Mouse (Mus musculus) kidney, embryonic 15.5 days (tissue): Measurements from ENCODE around the gene Otud5. TPM values are rescaled to one million over a fixed set of nuclear protein-coding genes. Genes with fewer than 3 reads are reported as not detected.

Source experiments
- ATAC-seq: fragments of 200-750 bp; cut with Nextera tagmentation; replicated peaks from 2 replicates; pipeline ENCODE4 v1.8.0; 2017; ENCODE audit warnings: moderate TSS enrichment; ENCODE audit not compliant: low FRiP score
- H3K27ac ChIP-seq: fragments of 300-500 bp; sonication (generic); 2 replicates; pipeline ENCODE4 v1.5.1; 2015; ENCODE audit warnings: mild to moderate bottlenecking, inconsistent platforms
- H3K27me3 ChIP-seq: fragments of 300-500 bp; sonication (generic); 2 replicates; pipeline ENCODE4 v1.6.1; 2015; ENCODE audit warnings: inconsistent platforms
- H3K36me3 ChIP-seq: fragments of 300-500 bp; sonication (generic); 2 replicates; pipeline ENCODE4 v1.6.1; 2015; ENCODE audit warnings: inconsistent platforms
- H3K4me1 ChIP-seq: fragments of 300-500 bp; sonication (generic); 2 replicates; pipeline ENCODE4 v1.6.1; 2015; ENCODE audit warnings: inconsistent platforms
- H3K4me2 ChIP-seq: fragments of 300-500 bp; sonication (generic); 2 replicates; pipeline ENCODE4 v1.6.1; 2015; ENCODE audit warnings: moderate library complexity, mild to moderate bottlenecking, inconsistent platforms
- H3K4me3 ChIP-seq: fragments of 300-500 bp; sonication (generic); replicated peaks from 2 replicates; pipeline ENCODE4 v1.5.1; 2015; ENCODE audit warnings: mild to moderate bottlenecking, inconsistent platforms
- H3K9ac ChIP-seq: fragments of 300-500 bp; sonication (generic); 2 replicates; pipeline ENCODE4 v1.6.1; 2015; ENCODE audit warnings: mild to moderate bottlenecking, inconsistent platforms
- H3K9me3 ChIP-seq: fragments of 300-500 bp; sonication (generic); replicated peaks from 2 replicates; pipeline ENCODE4 v1.6.1; 2016; ENCODE audit warnings: inconsistent platforms
- WGBS: fragments of 180-500 bp; shearing (Covaris S2); methylation state at CpG from one replicate; pipeline ENCODE4 v1.1.7; 2015; ENCODE audit warnings: mixed read lengths; 5-methylcytosine and 5-hydroxymethylcytosine counted together
- polyA plus RNA-seq: library from polyadenylated mRNA; unstranded; fragments of >200 nt; fragmentation: Nextera tagmentation; extraction: Ambion mirVana; gene quantifications from 2 replicates; pipeline ENCODE4 v1.2.1, GENCODE M21; 2015

Gene Otud5
- polyA plus RNA-seq, 1 experiment from 2014 or later: 44.8 TPM

DNA sequence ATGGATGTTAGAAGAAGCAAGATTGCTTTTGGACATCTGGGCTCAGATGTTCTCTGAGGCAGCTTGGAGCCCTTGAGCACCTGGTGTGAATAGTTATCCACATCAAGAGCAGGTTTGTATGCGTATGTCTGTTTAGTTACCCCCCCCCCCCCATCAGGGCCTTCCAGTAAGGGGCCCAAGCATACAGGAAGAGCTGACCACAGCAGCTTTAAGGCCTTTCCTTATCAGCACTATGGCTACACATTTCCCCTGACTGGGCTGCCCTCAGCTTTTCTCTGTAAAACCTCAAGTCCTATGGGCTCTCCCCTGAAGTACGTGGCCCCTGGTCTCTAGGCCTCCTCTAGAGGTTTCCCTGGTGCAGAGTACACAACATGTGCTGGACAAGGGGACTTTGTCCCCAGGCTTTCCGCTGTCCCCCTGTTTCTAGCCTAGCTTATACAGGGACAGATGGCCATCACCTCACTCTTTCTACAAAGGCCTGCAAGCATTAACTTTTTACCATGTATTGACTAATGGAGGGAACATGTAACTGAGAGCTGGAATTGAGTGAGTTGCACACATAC is 18.1 kb downstream of the Otud5 start:
- no peak overlapping the region for H3K4me3 ChIP-seq
- no peak overlapping the region for H3K9ac ChIP-seq
- H3K36me3 ChIP-seq: peaks cover 20% of the 10 kb centered on the region
- 70% methylated on average over 3 of the region's 3 CpGs for WGBS
- H3K27me3 ChIP-seq: no peaks in the 10 kb centered on the region
- ATAC-seq: no peak
- no peak overlapping the region for H3K27ac ChIP-seq
- H3K4me1 ChIP-seq: no peaks in the 10 kb centered on the region
- H3K4me2 ChIP-seq: no peak overlapping the region
- no peaks in the 10 kb centered on the region for H3K9me3 ChIP-seq

DNA sequence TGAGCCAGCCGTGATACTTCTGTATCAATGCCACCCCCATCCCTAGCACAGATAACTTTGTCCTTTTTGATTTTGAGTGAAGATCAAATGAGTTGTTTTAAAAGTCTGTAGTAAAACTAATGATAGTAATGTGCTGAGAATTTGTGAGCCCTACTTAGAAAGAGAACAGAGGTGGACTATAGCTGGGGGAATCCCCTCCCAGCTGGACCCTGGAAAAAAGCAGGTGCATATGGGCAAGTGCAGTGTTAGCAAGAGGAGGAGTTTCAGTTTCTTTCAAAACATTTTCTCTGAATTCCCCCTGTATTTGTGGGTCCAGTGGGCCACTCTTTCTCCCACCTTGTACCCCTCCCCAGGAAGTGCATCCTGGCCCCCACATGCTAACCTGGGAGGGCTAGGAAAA is 22.0 kb downstream of the Otud5 start:
- H3K4me3 ChIP-seq: no peak overlapping the region

DNA sequence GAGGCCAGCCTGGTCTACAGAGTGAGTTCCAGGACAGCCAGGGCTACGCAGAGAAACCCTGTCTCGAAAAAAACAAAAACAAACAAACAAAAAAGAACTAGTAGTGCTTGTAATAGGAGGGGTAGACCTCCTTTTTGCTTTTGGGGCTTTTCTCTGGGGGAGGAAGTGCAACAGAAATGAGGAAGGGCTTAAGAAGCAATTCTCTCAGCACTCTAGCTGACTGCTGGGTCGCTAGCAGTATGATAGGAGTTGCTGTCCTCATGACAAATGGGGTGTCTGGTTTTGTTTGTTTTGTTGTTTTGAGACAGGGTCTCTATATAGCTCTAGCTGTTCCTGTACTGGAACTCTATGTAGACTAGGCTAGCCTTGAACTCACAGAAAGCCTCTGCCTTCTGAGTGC is 23.4 kb downstream of the Otud5 start:
- WGBS: 70% methylated on average over 3 of the region's 3 CpGs

More for the DNA sequence above, 22.0 kb downstream of the Otud5 start:
- 87% methylated on average over 1 of the region's 1 CpGs for WGBS
- no peaks in the 10 kb centered on the region for H3K4me1 ChIP-seq
- H3K27me3 ChIP-seq: no peaks in the 10 kb centered on the region
- no peak for ATAC-seq
- H3K36me3 ChIP-seq: peaks cover 21% of the 10 kb centered on the region
- H3K9me3 ChIP-seq: no peaks in the 10 kb centered on the region
- H3K27ac ChIP-seq: no peak overlapping the region
- no peak overlapping the region for H3K9ac ChIP-seq
- H3K4me2 ChIP-seq: no peak overlapping the region

DNA sequence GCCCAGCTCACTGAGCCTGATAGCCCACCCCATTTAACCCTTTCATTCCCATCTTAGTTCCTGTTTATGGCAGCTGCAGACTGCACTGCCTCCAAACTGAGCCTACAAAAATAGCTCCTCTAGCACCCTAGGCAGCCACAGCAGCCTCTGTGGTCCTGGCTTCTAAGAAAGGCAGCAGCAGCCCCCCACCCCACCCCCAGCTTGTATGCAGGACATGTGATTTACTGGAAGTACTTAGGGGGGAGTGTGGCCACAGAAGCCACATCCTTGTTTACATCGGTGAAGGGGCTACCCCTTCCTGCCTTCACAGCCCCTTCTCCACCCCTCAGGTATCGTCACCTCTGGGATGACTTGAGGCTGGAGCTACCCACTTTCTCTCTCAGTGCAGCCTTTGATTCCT is 24.2 kb downstream of the Otud5 start:
- 76% methylated on average over 2 of the region's 2 CpGs for WGBS
- no peak for ATAC-seq
- peaks cover 15% of the 10 kb centered on the region for H3K36me3 ChIP-seq
- no peaks in the 10 kb centered on the region for H3K4me1 ChIP-seq
- no peak overlapping the region for H3K9ac ChIP-seq
- no peak overlapping the region for H3K4me3 ChIP-seq
- H3K27ac ChIP-seq: no peak overlapping the region
- no peak overlapping the region for H3K4me2 ChIP-seq
- no peaks in the 10 kb centered on the region for H3K9me3 ChIP-seq
- H3K27me3 ChIP-seq: no peaks in the 10 kb centered on the region

More for the DNA sequence above, 23.4 kb downstream of the Otud5 start:
- H3K27me3 ChIP-seq: no peaks in the 10 kb centered on the region
- no peak overlapping the region for H3K4me3 ChIP-seq
- ATAC-seq: no peak
- no peaks in the 10 kb centered on the region for H3K4me1 ChIP-seq
- no peak overlapping the region for H3K9ac ChIP-seq
- H3K4me2 ChIP-seq: no peak overlapping the region
- H3K27ac ChIP-seq: no peak overlapping the region
- H3K36me3 ChIP-seq: peaks cover 18% of the 10 kb centered on the region
- H3K9me3 ChIP-seq: no peaks in the 10 kb centered on the region

DNA sequence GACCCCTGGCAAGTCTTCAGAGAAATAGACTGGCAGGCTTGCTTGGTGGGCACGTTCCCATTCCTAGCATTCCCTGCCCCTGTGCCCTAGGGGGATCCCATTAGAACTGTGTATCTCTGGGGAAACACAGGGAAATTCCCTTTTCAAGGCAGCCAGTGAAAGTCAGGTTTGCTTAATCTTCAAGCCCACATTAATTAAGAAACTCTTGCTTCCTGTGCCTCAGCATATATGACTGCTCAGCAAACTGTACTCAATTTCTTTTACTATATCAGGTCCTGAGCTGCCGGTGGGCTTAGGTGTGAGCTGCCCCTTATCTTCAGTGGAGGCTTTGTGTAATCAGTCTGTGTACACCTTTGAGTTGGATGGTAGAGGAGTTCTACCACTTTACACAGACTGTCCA is 24.6 kb downstream of the Otud5 start:
- H3K4me1 ChIP-seq: no peaks in the 10 kb centered on the region
- no peak overlapping the region for H3K9ac ChIP-seq
- H3K36me3 ChIP-seq: peaks cover 15% of the 10 kb centered on the region
- no peak for ATAC-seq
- no peaks in the 10 kb centered on the region for H3K9me3 ChIP-seq
- no peak overlapping the region for H3K4me2 ChIP-seq
- no peak overlapping the region for H3K4me3 ChIP-seq
- WGBS: 75% methylated on average over 2 of the region's 2 CpGs
- H3K27me3 ChIP-seq: no peaks in the 10 kb centered on the region
- no peak overlapping the region for H3K27ac ChIP-seq

DNA sequence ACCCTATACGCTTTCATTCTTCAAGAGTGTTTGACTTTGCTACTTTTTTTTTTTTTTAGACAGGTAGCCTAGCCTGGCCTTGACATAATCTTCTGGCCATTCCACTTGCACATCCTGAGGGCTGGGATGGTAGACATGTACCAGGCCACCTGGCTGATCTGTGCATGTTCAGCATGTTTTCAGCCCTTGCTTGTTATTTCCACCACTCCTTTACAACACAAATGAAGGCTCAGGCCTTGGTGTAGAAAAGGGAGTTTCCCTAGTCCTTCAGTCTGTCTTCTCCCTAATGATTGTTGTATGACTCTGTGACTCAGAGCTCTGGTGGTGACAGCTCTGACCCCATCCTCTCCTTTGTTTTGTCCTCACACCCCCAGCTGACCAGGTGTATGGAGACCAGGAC is 26.0 kb downstream of the Otud5 start:
- H3K27ac ChIP-seq: no peak overlapping the region
- no peak for ATAC-seq
- WGBS: 83% methylated on average over 1 of the region's 1 CpGs
- no peak overlapping the region for H3K9ac ChIP-seq
- no peak overlapping the region for H3K4me2 ChIP-seq
- H3K36me3 ChIP-seq: peaks cover 27% of the 10 kb centered on the region
- no peaks in the 10 kb centered on the region for H3K9me3 ChIP-seq
- H3K4me1 ChIP-seq: no peaks in the 10 kb centered on the region
- no peaks in the 10 kb centered on the region for H3K27me3 ChIP-seq
- no peak overlapping the region for H3K4me3 ChIP-seq

DNA sequence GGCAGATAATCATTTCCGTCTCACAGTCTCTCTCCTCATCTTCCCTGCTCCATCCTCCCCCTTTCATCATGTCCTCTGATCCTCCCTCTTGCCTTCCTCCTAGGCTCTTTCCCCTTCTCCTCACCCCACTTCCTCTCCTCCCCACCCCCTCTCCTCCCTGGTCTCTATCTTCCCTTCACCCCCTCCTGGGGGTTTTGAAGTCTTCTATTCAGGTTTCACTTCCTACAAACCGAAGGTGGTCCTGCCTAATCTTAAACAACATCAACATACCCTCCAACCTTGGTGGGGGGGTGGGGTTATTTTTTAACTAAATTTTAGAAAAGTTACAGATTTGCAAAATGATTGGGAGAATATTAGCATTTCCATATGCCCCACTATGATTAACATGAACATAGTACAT is 27.3 kb downstream of the Otud5 start:
- H3K36me3 ChIP-seq: peaks cover 39% of the 10 kb centered on the region
- no peak overlapping the region for H3K9ac ChIP-seq
- no peaks in the 10 kb centered on the region for H3K9me3 ChIP-seq
- no peak for ATAC-seq
- 70% methylated on average over 2 of the region's 2 CpGs for WGBS
- no peak overlapping the region for H3K4me2 ChIP-seq
- H3K4me3 ChIP-seq: no peak overlapping the region
- H3K27ac ChIP-seq: no peak overlapping the region
- H3K27me3 ChIP-seq: no peaks in the 10 kb centered on the region
- no peaks in the 10 kb centered on the region for H3K4me1 ChIP-seq

DNA sequence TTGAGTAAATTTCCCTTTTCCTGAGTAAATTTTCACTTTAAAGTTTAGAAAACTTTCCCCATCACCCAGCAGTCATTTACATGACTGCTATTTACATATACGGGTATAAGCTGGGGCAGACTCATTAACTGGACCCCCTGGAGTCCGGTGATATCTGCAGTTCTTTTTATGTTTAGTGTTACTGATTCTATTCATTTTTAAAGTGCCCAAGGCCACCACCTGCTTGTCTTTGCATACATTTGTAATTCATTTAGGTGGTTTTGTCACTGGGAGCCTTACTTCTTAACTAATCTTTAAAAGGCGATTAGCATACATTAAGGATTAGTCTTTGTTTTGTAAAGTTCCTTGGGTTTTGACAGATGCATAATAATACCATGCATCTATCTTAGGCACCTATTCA is 28.7 kb downstream of the Otud5 start:
- Histone ChIP-seq H3K36me3 (peaks cover 52% of the 10 kb centered on the region), H3K27me3 (no peaks in the 10 kb centered on the region), H3K4me2 (no peak overlapping the region), H3K27ac (no peak overlapping the region), H3K9me3 (no peaks in the 10 kb centered on the region), H3K4me1 (no peaks in the 10 kb centered on the region), H3K9ac (no peak overlapping the region), H3K4me3 (no peak overlapping the region)
- 45% methylated on average over 3 of the region's 3 CpGs for WGBS
- no peak for ATAC-seq

DNA sequence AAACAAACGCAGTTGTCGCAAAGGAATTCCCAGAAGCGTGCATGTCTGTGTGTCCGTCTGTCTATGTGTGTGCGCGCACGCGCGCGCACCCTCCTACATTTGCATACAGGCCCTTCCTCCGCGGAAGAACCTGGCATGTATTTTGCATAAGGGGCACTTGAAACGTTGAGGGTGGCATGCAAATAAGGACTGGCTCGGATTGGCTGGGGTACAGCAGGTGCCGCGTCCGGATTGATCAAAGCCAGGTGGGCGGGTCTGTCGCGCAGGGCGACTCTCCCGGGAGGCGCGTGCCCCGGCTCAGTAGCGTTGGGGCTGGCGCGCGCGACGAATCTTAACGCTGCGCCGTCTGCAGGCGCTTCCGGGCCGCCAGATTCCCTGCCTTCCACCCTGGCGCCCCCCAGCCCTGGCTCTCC is 36.8 kb downstream of the Otud5 start, which contains the start of gene Pim2:
Pim2 (plus strand) TSS at position 256 of the 413 bp plus-strand sequence.
- no peaks in the 10 kb centered on the region for H3K9me3 ChIP-seq
- H3K4me3 ChIP-seq: peak within 1 kb of the TSS; percentile 51
- H3K27ac ChIP-seq: no peak within 1 kb of the TSS
- WGBS: 16% methylated on average over 30 of the region's 38 CpGs
- H3K9ac ChIP-seq: peak within 1 kb of the TSS; percentile 49; the same call in 1 of the 2 replicates
- peaks cover 11% of the 10 kb centered on the region; the same call in 1 of the 2 replicates for H3K4me1 ChIP-seq
- peak; percentile 95 for ATAC-seq
- no peaks in the 10 kb centered on the region for H3K27me3 ChIP-seq
- peak within 1 kb of the TSS; percentile 85 for H3K4me2 ChIP-seq
- H3K36me3 ChIP-seq: peaks cover 16% of the 10 kb centered on the region

DNA sequence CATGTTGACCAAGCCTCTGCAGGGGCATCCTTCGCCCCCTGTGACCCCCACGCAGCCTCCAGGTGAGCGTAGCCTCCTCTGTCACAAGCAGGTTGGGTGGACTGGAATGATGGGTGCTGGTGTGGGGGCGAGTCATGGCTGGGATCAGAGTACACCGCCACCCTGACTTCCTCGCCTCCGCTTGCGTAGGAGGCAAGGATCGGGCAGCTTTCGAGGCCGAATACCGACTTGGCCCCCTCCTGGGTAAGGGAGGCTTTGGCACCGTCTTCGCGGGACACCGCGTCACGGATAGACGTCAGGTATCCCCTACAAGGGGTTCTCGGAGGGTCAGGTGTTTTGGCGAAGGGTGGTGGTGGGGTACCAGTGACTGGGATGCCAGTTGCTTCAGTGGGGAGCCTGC is 37.3 kb downstream of the Otud5 start:
- peak overlapping the region; percentile 85 for H3K4me2 ChIP-seq
- no peaks in the 10 kb centered on the region for H3K27me3 ChIP-seq
- peak overlapping the region; percentile 49; the same call in 1 of the 2 replicates for H3K9ac ChIP-seq
- H3K4me1 ChIP-seq: peaks cover 11% of the 10 kb centered on the region; the same call in 1 of the 2 replicates
- H3K27ac ChIP-seq: no peak overlapping the region
- peak; percentile 41 for ATAC-seq
- peaks cover 12% of the 10 kb centered on the region; the same call in 1 of the 2 replicates for H3K36me3 ChIP-seq
- WGBS: 18% methylated on average over 21 of the region's 21 CpGs
- H3K9me3 ChIP-seq: no peaks in the 10 kb centered on the region
- peak overlapping the region; percentile 51 for H3K4me3 ChIP-seq

DNA sequence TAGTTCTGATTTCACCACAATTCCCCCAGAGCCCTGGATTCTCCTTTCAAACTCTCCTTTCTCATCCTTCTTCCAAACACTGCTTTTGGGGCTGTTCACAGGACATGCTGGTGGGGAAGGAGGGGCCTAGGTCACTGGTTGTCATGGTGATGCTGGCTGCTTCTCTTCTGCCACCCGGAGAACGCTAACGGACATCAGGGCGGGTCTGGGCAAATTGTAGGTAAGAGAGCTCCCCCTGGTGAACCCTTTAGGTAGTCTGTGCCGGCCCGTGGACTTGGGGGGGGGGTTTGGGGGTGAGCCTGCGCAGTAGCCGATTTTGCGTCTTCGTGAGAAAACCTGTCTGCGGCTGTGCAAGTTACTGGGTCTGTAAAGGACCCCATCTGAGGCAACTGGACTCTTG is 38.7 kb downstream of the Otud5 start:
- Histone ChIP-seq H3K27me3 (no peaks in the 10 kb centered on the region), H3K36me3 (no peaks in the 10 kb centered on the region), H3K4me3 (peak overlapping the region; percentile 14; the same call in 1 of the 2 replicates), H3K9me3 (no peaks in the 10 kb centered on the region), H3K27ac (no peak overlapping the region), H3K4me1 (peaks cover 14% of the 10 kb centered on the region; the same call in 1 of the 2 replicates), H3K9ac (no peak overlapping the region), H3K4me2 (peak overlapping the region; percentile 85)
- 16% methylated on average over 11 of the region's 11 CpGs for WGBS
- peak; percentile 34; the same call in 1 of the 2 replicates for ATAC-seq

DNA sequence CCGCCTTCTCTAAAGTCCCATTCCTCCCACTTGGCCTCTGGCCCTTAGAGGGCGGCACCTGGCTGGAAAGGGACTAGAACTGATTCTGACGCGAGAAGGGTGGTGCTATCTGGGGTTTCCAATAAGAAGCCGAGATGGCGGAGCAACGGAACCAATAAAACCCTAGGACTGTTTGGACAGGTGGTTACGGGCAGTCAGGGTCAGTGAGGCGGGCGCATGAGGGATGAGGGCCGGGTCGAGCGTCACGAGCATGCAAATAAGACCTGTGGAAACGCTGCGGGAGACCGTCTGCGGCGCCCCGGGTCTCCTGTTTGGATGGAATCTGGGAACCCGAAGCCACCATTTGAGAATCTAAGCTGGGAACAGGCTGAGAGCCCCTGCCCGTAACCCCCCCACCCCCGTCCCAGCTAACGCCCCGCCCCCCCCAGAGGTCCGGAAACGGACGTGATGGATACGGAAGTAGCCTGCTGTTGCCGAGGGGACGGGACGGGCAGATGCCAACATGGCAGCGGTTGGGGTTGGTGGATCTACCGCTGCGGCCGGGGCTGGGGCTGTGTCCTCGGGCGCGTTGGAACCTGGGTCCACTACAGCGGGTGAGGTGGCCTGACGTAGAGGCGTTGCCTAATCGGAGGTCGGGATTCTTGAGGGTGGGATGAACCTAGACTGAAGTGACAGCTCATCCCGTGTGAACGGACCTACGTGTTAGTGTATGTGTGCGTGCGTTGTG is 42.8 kb downstream of the Otud5 start, which contains the start of gene Slc35a2:
Slc35a2 (plus strand) TSS at position 188 of the 727 bp plus-strand sequence.
- peak within 1 kb of the TSS; percentile 58 for H3K4me2 ChIP-seq
- no peaks in the 10 kb centered on the region for H3K27me3 ChIP-seq
- peaks cover 12% of the 10 kb centered on the region; the same call in 1 of the 2 replicates for H3K4me1 ChIP-seq
- H3K4me3 ChIP-seq: peak within 1 kb of the TSS; percentile 63
- peaks cover 11% of the 10 kb centered on the region; the same call in 1 of the 2 replicates for H3K36me3 ChIP-seq
- peak; percentile 95 for ATAC-seq
- peak within 1 kb of the TSS; percentile 90 for H3K27ac ChIP-seq
- peak within 1 kb of the TSS; percentile 38; the same call in 1 of the 2 replicates for H3K9ac ChIP-seq
- WGBS: 14% methylated on average over 49 of the region's 49 CpGs
- no peaks in the 10 kb centered on the region for H3K9me3 ChIP-seq
